Mouse (Mus musculus): ENCODE measurements at regions not wholly inside any gene's neighbourhood (a gene's known extent, or its start where the extent isn't known, plus 50 kb on each side); places are given as distances from the start of the nearest gene placed in this dataset.

GRCm38 (mm10) chr1:169155484-169156459, 375.5 kb downstream of the Nuf2 start:
- DNase-seq: no peak

DNA sequence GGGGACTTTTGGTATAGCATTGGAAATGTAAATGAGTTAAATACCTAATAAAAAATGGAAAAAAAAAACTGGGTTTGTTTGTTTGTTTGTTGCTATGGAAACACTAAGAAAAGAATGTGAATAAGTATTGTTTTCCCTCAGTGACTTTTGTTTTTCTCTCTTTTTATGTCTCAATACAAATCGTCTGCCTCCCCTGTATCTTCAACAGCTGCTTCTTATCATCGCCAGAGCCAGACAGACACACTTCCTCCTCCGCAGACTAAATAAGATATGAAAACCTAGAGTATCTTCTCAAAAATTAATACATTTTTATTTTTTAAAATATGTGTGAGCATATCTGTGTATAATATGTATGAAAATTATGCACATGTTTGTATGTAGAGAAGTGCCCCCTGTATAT, 389.0 kb downstream of the Nuf2 start:
- DNase-seq: no peak

DNA sequence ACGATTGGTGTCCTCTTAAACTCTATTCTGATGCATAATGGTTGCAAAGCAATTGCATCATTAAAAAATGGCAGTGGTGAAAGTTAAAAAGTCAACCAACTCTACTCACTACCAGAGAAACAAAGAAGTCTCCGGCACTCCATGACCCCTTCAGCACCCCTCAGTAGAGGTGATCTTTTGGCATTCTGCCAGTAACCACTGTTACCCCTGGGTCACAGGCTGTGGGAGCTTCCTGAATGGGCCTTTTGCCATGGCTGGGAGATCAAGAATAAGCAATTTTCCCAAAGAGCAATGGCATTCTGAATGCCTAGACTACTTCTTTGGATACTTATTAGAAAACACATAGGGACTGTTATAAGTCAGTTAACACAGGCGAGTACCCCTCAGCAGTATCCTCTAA, 391.2 kb downstream of the Nuf2 start:
- DNase-seq: no peak

DNA sequence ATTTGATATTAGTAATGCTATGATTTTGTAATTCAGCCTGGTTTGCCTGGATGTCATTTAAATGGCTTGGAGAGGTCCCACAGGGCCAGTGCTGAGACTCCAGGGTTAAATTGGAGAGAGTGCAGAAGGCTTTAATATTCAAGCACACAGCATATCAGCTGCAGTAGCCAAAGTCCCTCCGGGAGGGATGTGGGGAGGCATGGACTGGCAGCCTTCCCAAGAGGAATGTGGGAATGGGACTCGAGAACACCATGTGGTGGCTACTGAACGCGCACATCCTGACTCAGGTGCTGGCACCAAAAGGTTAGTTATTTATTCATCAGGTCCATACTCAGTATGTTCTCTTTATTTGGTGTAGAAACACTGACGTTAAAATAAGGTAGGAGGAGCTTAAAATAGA, 391.8 kb downstream of the Nuf2 start:
- DNase-seq: no peak

DNA sequence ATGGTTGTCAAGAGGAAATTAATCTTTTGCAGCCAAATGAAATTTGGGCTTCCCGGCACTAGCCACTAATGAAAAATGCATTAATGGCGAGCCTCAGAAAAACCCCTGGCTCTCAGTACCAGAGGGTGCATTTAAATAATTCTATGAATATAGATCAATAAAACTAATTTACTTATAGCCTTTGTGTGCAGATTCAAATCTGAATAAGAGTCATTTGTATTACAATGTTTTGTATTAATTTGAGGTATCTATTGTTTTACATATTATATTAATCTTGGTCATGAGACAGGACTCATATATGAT, 392.1 kb downstream of the Nuf2 start:
- DNase-seq: no peak

GRCm38 (mm10) chr1:169138404-169139183, 392.7 kb downstream of the Nuf2 start:
- no peak for DNase-seq

DNA sequence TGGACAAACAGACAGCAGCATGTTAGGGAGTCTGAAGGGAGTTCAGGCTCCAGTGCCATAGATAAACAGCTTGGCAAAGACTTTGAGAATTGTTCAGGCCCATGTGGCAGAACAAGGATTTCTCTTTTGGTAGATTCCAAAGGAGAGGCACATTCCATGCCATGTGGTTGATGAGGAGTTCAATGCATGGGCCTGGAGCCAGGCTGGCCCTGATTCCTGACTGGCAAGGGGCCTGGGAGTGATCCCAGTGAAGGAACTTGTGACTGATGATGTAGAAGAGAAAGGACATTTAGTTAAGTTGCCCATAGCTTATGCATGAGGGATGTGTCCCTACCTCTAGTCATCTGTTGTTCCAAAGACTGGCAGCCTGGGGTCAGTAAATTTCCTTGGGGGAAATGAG, 395.7 kb downstream of the Nuf2 start:
- DNase-seq: no peak

- DNase-seq: no peak
Measured at GRCm38 (mm10) chr1:169103669-169104068, 427.6 kb downstream of the Nuf2 start.

GRCm38 (mm10) chr1:169103113-169103512, 428.2 kb downstream of the Nuf2 start:
- DNase-seq: no peak

GRCm38 (mm10) chr1:169099221-169099620, 432.0 kb downstream of the Nuf2 start:
- peak; percentile 2 for DNase-seq

DNA sequence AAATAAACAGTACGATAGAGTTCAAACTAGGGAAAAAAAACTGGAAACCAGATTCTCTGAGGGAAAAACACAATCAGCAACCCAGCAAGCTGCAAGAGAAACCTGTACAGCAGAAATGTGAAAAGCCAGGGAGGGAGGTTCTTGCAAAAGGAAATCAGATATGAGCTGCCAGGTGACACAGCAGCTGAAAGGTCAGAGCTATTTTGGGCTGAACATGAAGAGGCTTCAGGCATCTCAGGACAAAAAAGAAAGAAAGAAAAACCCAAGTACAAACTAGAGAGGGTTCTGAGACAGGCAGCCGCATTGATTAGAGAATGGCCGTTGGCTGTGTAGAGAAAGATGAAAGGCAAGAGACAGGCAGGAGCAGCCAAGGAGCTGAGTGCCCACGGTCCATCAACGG, 434.5 kb downstream of the Nuf2 start:
- no peak for DNase-seq

GRCm38 (mm10) chr1:169093602-169094354, 437.5 kb downstream of the Nuf2 start:
- no peak for DNase-seq

DNA sequence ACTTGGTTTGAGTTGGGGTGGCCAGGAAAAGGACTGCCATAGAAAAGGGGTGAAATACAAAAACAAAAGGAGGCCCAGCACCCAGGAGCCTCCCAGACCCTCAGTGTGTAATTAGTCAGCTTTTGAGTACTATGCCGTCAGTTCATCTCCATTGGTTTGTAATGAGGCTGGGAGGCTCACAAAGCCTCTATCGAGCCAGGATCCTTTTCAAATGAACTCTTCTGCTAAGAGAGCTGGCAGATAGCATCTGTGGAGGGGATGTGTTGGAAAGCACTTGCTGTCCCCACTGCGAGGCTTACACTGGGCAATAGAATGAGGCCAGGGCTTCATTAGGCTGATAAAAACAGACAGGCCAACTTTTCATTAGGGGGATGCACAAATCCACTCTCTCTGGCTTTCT, 445.2 kb downstream of the Nuf2 start:
- DNase-seq: no peak

DNA sequence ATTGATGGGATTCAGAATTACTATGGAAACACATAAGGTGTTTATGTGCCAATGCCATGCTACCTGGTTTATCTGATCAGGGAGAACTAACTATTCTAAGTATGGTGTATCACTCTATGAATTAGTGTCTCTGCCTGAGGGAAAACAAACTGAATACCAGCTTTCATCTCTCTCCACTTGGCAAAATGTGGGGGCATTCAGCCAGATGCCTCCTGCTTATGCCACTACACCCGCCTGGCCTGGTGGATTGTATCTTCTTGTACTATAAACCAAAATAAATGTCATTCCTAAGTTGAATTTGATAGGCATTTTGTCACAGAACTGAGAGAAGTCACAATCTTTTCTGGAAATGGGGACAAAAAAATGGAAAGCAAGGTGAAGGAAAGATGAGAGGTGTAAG, 450.6 kb downstream of the Nuf2 start:
- DNase-seq: no peak

GRCm38 (mm10) chr1:169077228-169077627, 454.0 kb downstream of the Nuf2 start:
- no peak for DNase-seq

GRCm38 (mm10) chr1:169076006-169076405, 455.3 kb downstream of the Nuf2 start:
- DNase-seq: no peak

DNA sequence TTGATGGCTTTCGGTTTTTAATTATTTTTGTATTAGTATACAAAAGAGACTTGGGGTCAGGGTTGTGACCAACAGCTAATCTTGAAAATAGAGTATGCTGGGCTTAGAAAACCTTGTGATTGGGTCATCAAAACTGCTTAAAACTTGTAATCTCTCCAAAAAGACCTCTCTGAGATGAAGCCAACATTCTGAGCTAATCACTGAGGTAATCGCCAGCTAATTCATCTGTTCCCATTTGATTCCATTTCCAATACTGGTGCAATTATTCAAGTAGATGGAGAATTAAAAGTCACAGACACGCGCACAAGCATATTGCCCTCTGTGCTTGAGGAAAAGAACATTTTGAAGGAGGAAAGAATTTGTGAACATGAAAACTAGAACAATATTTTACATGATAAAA, 459.9 kb downstream of the Nuf2 start:
- DNase-seq: no peak

DNA sequence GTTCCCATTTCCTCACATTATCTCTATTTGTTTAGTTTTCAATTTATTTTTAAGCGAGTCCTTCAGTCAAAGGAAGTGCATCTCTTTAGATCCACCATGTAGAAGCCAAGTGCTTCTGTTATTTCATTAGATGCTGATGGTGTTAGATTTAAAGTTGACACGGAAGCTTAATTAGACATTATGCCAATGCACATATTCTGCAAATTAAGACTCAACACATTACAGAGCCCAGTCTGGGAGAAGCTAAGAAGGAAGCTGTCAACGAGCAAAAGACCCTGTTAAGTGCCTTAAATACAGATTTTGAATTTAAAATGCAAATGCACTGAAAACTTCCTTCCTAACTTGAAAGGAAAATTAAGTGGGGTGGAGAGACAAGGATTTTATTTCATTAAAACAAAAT, 461.6 kb downstream of the Nuf2 start:
- DNase-seq: no peak

DNA sequence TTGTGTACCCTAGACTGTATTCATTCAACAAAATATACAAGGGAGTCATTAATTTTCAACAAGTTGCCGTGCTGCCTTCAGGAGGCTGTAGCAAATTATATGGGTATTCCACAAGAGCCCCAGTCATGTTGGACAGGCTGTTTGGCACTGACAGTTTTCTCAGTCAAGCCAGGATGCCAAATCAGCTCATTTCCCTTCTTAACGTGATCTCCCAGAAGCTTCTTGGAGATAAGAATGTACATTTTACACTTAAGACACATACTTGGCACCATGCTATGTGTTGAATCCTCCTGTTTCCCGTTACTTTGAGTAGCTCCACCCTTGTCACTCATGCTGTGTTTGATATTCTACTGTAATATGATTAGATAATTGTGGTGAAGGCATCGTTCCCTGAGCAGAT, 464.5 kb downstream of the Nuf2 start:
- DNase-seq: no peak

DNA sequence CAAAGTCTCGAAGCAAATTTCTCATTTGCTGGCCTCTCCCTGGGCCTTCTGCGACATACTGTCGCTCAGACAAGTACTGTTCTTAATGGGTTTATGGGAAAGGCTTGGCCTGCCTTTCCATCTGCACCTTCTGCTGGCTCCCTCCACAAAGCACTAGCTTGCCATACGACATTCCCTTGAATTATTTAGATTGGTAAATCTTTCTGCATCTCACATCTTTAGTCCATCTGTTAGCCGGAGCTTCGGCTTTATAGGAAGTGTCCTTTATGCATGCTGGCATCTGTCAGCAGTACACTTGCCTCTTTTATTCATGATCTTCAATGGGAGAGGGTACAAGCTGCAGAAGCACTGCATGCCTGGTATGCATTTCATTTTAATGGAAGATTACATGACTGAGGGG, 470.6 kb downstream of the Nuf2 start:
- DNase-seq: no peak

- DNase-seq: no peak
Measured at GRCm38 (mm10) chr1:169060145-169060544, 471.1 kb downstream of the Nuf2 start.

- DNase-seq: no peak
Measured at GRCm38 (mm10) chr1:169051863-169052257, 479.4 kb downstream of the Nuf2 start.
